Mouse (Mus musculus) cerebellum, adult 2 months (tissue): Measurements from ENCODE around the gene Dirc2. TPM values are rescaled to one million over a fixed set of nuclear protein-coding genes. Genes with fewer than 3 reads are reported as not detected.
A peak's percentile ranks its signal among the peaks of the same experiment; 100 is the strongest.

ENCODE experiments used
- DNase-seq, 2 experiments: peaks; one replicate each; pipeline ENCODE4 v3.0.0; 2021
- H3K27ac ChIP-seq: fragments of 200-500 bp; 2 replicates; pipeline ENCODE4 v1.5.1; 2012; ENCODE audit warnings: low read length, control low read depth, inconsistent platforms; ENCODE audit not compliant: insufficient read depth
- H3K27me3 ChIP-seq: fragments of 200-500 bp; 2 replicates; pipeline ENCODE4 v1.6.1; 2012; ENCODE audit warnings: inconsistent platforms, mild to moderate bottlenecking, low read length, moderate library complexity; ENCODE audit not compliant: control insufficient read depth, insufficient read depth
- H3K4me1 ChIP-seq: fragments of 200-500 bp; 2 replicates; pipeline ENCODE4 v1.6.1; 2011; ENCODE audit warnings: low read length; ENCODE audit not compliant: control insufficient read depth, insufficient read depth
- H3K4me3 ChIP-seq: fragments of 200-500 bp; replicated peaks from 2 replicates; pipeline ENCODE3; 2011; ENCODE audit warnings: mild to moderate bottlenecking, low read depth, low read length, control low read depth; ENCODE audit not compliant: insufficient read depth
- CTCF ChIP-seq: fragments of 200-500 bp; IDR thresholded peaks from 2 replicates; pipeline ENCODE4 v1.5.1; 2011; ENCODE audit warnings: low read depth, mild to moderate bottlenecking, control low read depth, low read length, moderate library complexity, borderline replicate concordance; ENCODE audit not compliant: insufficient read depth
- POLR2A ChIP-seq: fragments of 200-500 bp; IDR thresholded peaks from 2 replicates; pipeline ENCODE4 v1.6.1; 2011; ENCODE audit warnings: low read length, control low read depth, borderline replicate concordance; ENCODE audit not compliant: insufficient read depth
- WGBS: fragments of 180-500 bp; shearing (Covaris S2); methylation state at CpG from one replicate; pipeline ENCODE4 v1.1.7; 2018; 5-methylcytosine and 5-hydroxymethylcytosine counted together
- polyA plus RNA-seq: library from polyadenylated mRNA; depleted of rRNA; stranded (reverse); fragments of >200 nt; gene quantifications from 2 replicates; pipeline ENCODE4 v1.2.3, GENCODE M21; 2012

The Dirc2 gene
- polyA plus RNA-seq, 1 experiment = 56.8 TPM

GRCm38 (mm10) chr16:35707004-35707403, 62.2 kb downstream of the Dirc2 start:
- WGBS = 86% methylated on average over 5 of the region's 5 CpGs
- Histone ChIP-seq H3K4me1 (peaks cover 7% of the 10 kb centered on the region), H3K27ac (no peak overlapping the region), H3K27me3 (no peaks in the 10 kb centered on the region), H3K4me3 (no peak overlapping the region)
- no peak for DNase-seq
- TF ChIP-seq CTCF (no peak), POLR2A (no peak)

- peaks cover 7% of the 10 kb centered on the region for H3K4me1 ChIP-seq
- peak in 1 of 2 experiments; percentile 31 for DNase-seq
- 36% methylated on average over 14 of the region's 14 CpGs for WGBS
These were observed 64.4 kb downstream of the Dirc2 start for GRCm38 (mm10) chr16:35704796-35705195.

GRCm38 (mm10) chr16:35703763-35704679, 65.1 kb downstream of the Dirc2 start:
- H3K27ac ChIP-seq = no peak overlapping the region
- no peaks in the 10 kb centered on the region for H3K27me3 ChIP-seq
- TF ChIP-seq POLR2A (no peak), CTCF (no peak)
- no peak overlapping the region for H3K4me3 ChIP-seq
- WGBS = 73% methylated on average over 16 of the region's 16 CpGs
- peaks cover 7% of the 10 kb centered on the region for H3K4me1 ChIP-seq
- DNase-seq = no peak

More at GRCm38 (mm10) chr16:35704796-35705195, 64.4 kb downstream of the Dirc2 start:
- Histone ChIP-seq H3K27me3 (no peaks in the 10 kb centered on the region), H3K4me3 (no peak overlapping the region), H3K27ac (no peak overlapping the region)
- TF ChIP-seq CTCF = no peak
- no peak for TF ChIP-seq POLR2A

GRCm38 (mm10) chr16:35701823-35702222, 67.3 kb downstream of the Dirc2 start:
- H3K27ac ChIP-seq = no peak overlapping the region
- H3K4me3 ChIP-seq = no peak overlapping the region
- no peaks in the 10 kb centered on the region for H3K27me3 ChIP-seq
- no peak for DNase-seq
- H3K4me1 ChIP-seq = peaks cover 7% of the 10 kb centered on the region
- TF ChIP-seq POLR2A (no peak), CTCF (no peak)
- WGBS = 72% methylated on average over 11 of the region's 11 CpGs

- no peak for DNase-seq
These were observed 73.1 kb downstream of the Dirc2 start for GRCm38 (mm10) chr16:35696103-35696502.

GRCm38 (mm10) chr16:35694250-35694846, 74.8 kb downstream of the Dirc2 start:
- Histone ChIP-seq H3K4me1 (no peaks in the 10 kb centered on the region), H3K27me3 (no peaks in the 10 kb centered on the region), H3K4me3 (no peak overlapping the region), H3K27ac (no peak overlapping the region)
- TF ChIP-seq POLR2A (no peak), CTCF (no peak)
- DNase-seq = no peak
- WGBS = 86% methylated on average over 13 of the region's 13 CpGs

More at GRCm38 (mm10) chr16:35696103-35696502, 73.1 kb downstream of the Dirc2 start:
- no peak for TF ChIP-seq POLR2A
- no peak for TF ChIP-seq CTCF
- no peak overlapping the region for H3K27ac ChIP-seq
- 85% methylated on average over 2 of the region's 2 CpGs for WGBS
- no peaks in the 10 kb centered on the region for H3K4me1 ChIP-seq
- no peak overlapping the region for H3K4me3 ChIP-seq
- H3K27me3 ChIP-seq = no peaks in the 10 kb centered on the region

- Histone ChIP-seq H3K27ac (no peak overlapping the region), H3K27me3 (no peaks in the 10 kb centered on the region), H3K4me3 (no peak overlapping the region), H3K4me1 (peaks cover 3% of the 10 kb centered on the region; the same call in 1 of the 2 replicates)
- 94% methylated on average over 7 of the region's 7 CpGs for WGBS
- DNase-seq = no peak
- TF ChIP-seq CTCF (no peak), POLR2A (no peak)
These were observed 77.5 kb downstream of the Dirc2 start for GRCm38 (mm10) chr16:35691606-35692005.

GRCm38 (mm10) chr16:35686491-35686890, 82.7 kb downstream of the Dirc2 start:
- H3K27ac ChIP-seq = no peak overlapping the region
- 4% methylated on average over 7 of the region's 7 CpGs for WGBS
- TF ChIP-seq CTCF (no peak), POLR2A (no peak)
- H3K4me1 ChIP-seq = peaks cover 7% of the 10 kb centered on the region
- no peaks in the 10 kb centered on the region for H3K27me3 ChIP-seq
- H3K4me3 ChIP-seq = no peak overlapping the region
- DNase-seq = peak; percentile 45 to 51

- Histone ChIP-seq H3K4me3 (no peak overlapping the region), H3K4me1 (peaks cover 18% of the 10 kb centered on the region), H3K27ac (no peak overlapping the region), H3K27me3 (no peaks in the 10 kb centered on the region)
- TF ChIP-seq CTCF (no peak), POLR2A (no peak)
- WGBS = 84% methylated on average over 13 of the region's 13 CpGs
- no peak for DNase-seq
These were observed 84.1 kb downstream of the Dirc2 start for GRCm38 (mm10) chr16:35685027-35685426.
